Mouse (Mus musculus): ENCODE measurements at regions not wholly inside any gene's neighbourhood (a gene's known extent, or its start where the extent isn't known, plus 50 kb on each side); places are given as distances from the start of the nearest gene placed in this dataset.

DNA sequence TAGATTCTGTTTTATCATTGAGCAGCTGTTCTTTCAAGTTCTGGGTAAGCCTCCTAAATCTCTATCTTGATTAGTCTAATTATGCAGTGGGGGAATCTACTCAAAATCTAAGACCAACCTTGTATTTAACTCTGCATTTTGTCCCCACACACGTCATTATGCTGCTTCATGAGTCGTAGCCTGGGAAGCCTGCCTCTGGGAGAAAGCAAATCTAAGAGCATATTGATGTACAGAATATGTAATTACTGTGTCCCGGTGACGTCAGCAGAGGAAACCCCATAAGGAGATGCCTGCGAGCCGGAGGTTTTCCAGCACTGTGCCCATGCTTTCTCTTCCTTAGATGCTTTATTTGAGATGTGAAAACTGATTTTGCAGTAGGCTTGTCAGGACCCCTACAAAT is 161.7 kb downstream of the Rps29 start:
- Histone ChIP-seq H3K36me3 (no peaks in the 10 kb centered on the region), H3K4me1 (peaks cover 10% of the 10 kb centered on the region; the same call in 1 of the 2 replicates), H3K27ac (replicated peaks) (peak overlapping the region; percentile 40; the same call in 1 of the 2 replicates), H3K4me2 (replicated peaks) (peak overlapping the region; percentile 29; the same call in 1 of the 2 replicates), H3K9me3 (no peaks in the 10 kb centered on the region), H3K9ac (replicated peaks) (no peak overlapping the region), H3K27me3 (no peaks in the 10 kb centered on the region), H3K4me3 (no peak overlapping the region)
- 53% methylated on average over 6 of the region's 6 CpGs for WGBS
- ATAC-seq (replicated peaks): peak; percentile 81

- peak; percentile 76 for ATAC-seq (replicated peaks)
- no peaks in the 10 kb centered on the region for H3K9me3 ChIP-seq
- peak overlapping the region; percentile 39; the same call in 1 of the 2 replicates for H3K27ac ChIP-seq (replicated peaks)
- no peaks in the 10 kb centered on the region for H3K36me3 ChIP-seq
- peak overlapping the region; percentile 25 for H3K4me3 ChIP-seq
- peak overlapping the region; percentile 29 for H3K4me2 ChIP-seq (replicated peaks)
- H3K27me3 ChIP-seq: no peaks in the 10 kb centered on the region
- H3K9ac ChIP-seq (replicated peaks): no peak overlapping the region
- WGBS: 38% methylated on average over 12 of the region's 12 CpGs
- peaks cover 10% of the 10 kb centered on the region; the same call in 1 of the 2 replicates for H3K4me1 ChIP-seq
Measured at GRCm38 (mm10) chr12:68996740-68997139, 162.2 kb downstream of the Rps29 start.

DNA sequence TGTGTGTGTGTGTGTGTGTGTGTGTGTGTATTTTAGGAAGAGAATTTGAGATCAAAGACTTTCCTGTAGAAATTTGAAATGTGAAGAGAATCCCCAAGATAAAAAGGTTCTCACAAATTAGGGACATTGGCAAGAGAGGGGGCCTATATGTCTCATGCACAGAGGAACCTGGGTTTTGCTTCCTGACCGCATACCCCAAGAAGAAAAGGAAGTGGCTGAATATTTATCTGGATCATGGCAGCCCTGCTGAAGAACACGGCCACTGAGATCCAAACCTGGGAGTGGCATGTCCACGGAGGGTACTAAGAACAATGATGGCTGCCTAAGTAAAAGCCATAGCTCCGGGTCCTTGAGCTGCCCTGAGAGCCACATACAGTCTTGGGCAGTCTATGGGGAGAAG is 178.3 kb downstream of the Rps29 start:
- no peak overlapping the region for H3K27ac ChIP-seq (replicated peaks)
- H3K9ac ChIP-seq (replicated peaks): no peak overlapping the region
- no peaks in the 10 kb centered on the region for H3K9me3 ChIP-seq
- no peak overlapping the region for H3K4me2 ChIP-seq (replicated peaks)
- H3K4me1 ChIP-seq: peaks cover 2% of the 10 kb centered on the region; the same call in 1 of the 2 replicates
- no peaks in the 10 kb centered on the region for H3K27me3 ChIP-seq
- no peak overlapping the region for H3K4me3 ChIP-seq
- WGBS: 90% methylated on average over 4 of the region's 4 CpGs
- ATAC-seq (replicated peaks): no peak
- H3K36me3 ChIP-seq: no peaks in the 10 kb centered on the region

DNA sequence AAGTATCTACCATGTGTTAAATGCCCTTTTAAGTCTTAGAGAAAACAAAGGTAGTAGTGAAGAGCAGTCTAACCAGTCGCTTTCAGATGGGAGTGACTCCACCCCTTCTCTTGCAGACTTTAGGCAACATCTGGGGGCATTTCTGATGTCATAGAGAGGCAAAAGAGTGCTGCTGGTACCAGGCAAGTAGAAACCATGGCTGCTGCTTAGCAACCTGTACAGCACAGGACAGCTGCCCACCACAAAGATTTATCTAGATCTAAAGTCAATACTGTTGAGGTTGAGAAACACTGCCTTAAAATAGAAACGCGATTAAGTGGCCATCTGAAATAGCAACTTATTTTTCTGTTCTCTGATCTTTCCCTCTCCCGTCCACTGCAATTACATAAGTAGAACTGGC is 178.8 kb downstream of the Rps29 start:
- Histone ChIP-seq H3K27me3 (no peaks in the 10 kb centered on the region), H3K36me3 (no peaks in the 10 kb centered on the region), H3K4me3 (no peak overlapping the region), H3K27ac (replicated peaks) (no peak overlapping the region), H3K9ac (replicated peaks) (no peak overlapping the region), H3K4me1 (peaks cover 2% of the 10 kb centered on the region; the same call in 1 of the 2 replicates), H3K9me3 (no peaks in the 10 kb centered on the region), H3K4me2 (replicated peaks) (no peak overlapping the region)
- 78% methylated on average over 4 of the region's 4 CpGs for WGBS
- no peak for ATAC-seq (replicated peaks)

DNA sequence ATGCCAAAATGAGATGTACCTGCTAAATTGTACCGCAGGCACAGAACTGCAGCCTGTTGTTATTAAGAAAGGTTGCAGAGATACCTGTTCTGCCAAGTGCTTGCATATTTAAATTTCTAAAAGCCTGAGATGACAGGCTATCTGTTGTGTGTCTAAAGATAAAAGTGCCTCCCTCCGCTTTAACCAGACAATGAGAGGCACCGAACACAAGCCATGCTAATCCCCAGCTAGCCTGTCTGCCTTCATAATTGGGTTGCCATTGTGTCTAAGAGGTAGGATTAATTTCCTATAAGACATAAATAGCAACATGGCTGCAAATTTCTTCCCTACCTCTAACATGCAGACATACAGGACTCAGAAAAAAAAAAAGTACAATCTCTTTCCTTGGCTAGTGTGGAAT is 179.8 kb downstream of the Rps29 start:
- WGBS: 29% methylated on average over 3 of the region's 3 CpGs
- Histone ChIP-seq H3K9me3 (no peaks in the 10 kb centered on the region), H3K4me2 (replicated peaks) (no peak overlapping the region), H3K4me3 (no peak overlapping the region), H3K9ac (replicated peaks) (no peak overlapping the region), H3K4me1 (peaks cover 2% of the 10 kb centered on the region; the same call in 1 of the 2 replicates), H3K27ac (replicated peaks) (no peak overlapping the region), H3K36me3 (no peaks in the 10 kb centered on the region), H3K27me3 (no peaks in the 10 kb centered on the region)
- no peak; the same call in 1 of the 2 replicates for ATAC-seq (replicated peaks)

DNA sequence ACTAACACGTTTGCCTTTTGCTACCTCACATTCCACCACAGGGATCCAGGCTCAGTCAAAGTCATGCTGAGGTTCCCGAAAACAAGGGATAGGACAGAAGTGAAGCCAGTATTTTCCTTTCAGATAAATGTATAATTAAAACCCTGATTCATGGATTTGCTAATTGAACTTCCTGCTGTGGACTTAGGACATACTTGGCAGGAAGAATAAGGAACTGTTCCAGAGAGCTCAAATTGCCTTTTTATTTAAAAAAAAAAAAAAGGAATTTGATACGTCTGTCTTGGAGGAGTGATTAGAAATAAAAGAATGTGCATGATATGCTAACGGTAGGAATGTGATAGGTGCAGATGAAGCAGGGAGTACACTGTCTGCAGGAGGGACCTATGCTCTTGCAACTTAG is 181.7 kb downstream of the Rps29 start:
- Histone ChIP-seq H3K27ac (replicated peaks) (no peak overlapping the region), H3K9me3 (no peaks in the 10 kb centered on the region), H3K4me1 (peaks cover 2% of the 10 kb centered on the region; the same call in 1 of the 2 replicates), H3K4me2 (replicated peaks) (no peak overlapping the region), H3K9ac (replicated peaks) (no peak overlapping the region), H3K27me3 (no peaks in the 10 kb centered on the region), H3K4me3 (no peak overlapping the region), H3K36me3 (no peaks in the 10 kb centered on the region)
- 37% methylated on average over 4 of the region's 4 CpGs for WGBS
- ATAC-seq (replicated peaks): no peak

GRCm38 (mm10) chr12:68947240-68947639 is 211.7 kb downstream of the Rps29 start:
- no peaks in the 10 kb centered on the region for H3K9me3 ChIP-seq
- no peaks in the 10 kb centered on the region for H3K27me3 ChIP-seq
- 88% methylated on average over 2 of the region's 2 CpGs for WGBS
- H3K4me2 ChIP-seq (replicated peaks): no peak overlapping the region
- H3K27ac ChIP-seq (replicated peaks): no peak overlapping the region
- H3K4me1 ChIP-seq: no peaks in the 10 kb centered on the region
- ATAC-seq (replicated peaks): no peak
- H3K4me3 ChIP-seq: no peak overlapping the region
- H3K36me3 ChIP-seq: no peaks in the 10 kb centered on the region
- H3K9ac ChIP-seq (replicated peaks): no peak overlapping the region

DNA sequence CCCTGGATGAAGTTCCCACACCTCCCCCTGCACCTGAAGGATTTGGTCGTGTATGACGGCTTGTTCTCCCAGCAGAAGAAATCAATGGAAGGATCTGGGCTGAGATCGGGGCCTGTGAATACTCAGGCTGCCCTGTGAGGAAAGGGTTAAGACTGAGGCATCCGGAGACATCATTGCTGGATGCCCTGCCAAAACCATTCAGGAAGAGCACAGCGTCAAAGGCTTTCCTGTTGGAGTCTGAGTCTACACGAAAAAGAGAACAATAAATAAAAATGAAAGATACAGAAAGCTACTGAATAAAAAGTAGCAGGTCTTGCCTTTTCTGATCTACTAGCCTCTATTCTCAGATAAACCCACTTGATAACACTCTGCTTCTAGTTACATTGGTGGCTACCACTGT is 248.4 kb downstream of the Rps29 start:
- H3K4me2 ChIP-seq (replicated peaks): no peak overlapping the region

DNA sequence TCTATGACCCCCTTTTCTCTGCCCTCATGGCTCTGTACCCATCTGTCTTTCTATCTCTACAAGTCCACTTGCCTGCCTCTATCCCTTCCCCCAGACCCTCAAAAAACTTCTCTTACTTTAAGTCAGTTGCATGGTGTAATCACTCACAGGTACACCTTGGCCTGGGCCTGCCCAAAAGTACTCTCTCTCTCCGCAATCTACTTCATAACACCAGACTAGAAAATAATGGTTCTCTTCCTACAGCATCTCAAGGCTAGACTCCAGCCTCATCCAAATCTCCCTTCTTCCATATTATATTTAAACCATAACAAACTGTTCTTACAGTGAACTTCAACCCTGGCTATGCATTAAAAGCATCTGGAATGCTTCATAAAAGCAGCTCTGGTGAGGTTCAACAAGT is 254.2 kb downstream of the Rps29 start:
- Histone ChIP-seq H3K36me3 (no peaks in the 10 kb centered on the region), H3K9me3 (no peaks in the 10 kb centered on the region), H3K4me2 (replicated peaks) (no peak overlapping the region), H3K27me3 (no peaks in the 10 kb centered on the region), H3K4me1 (no peaks in the 10 kb centered on the region), H3K4me3 (no peak overlapping the region), H3K9ac (replicated peaks) (no peak overlapping the region), H3K27ac (replicated peaks) (no peak overlapping the region)
- no peak for ATAC-seq (replicated peaks)
- 100% methylated on average over 1 of the region's 1 CpGs for WGBS

More for the DNA sequence above, 248.4 kb downstream of the Rps29 start:
- no peak overlapping the region for H3K27ac ChIP-seq (replicated peaks)
- H3K9ac ChIP-seq (replicated peaks): no peak overlapping the region
- no peaks in the 10 kb centered on the region for H3K36me3 ChIP-seq
- H3K27me3 ChIP-seq: no peaks in the 10 kb centered on the region
- H3K4me1 ChIP-seq: no peaks in the 10 kb centered on the region
- no peaks in the 10 kb centered on the region for H3K9me3 ChIP-seq
- no peak overlapping the region for H3K4me3 ChIP-seq
- 33% methylated on average over 6 of the region's 6 CpGs for WGBS
- ATAC-seq (replicated peaks): no peak

- Histone ChIP-seq H3K27me3 (no peaks in the 10 kb centered on the region), H3K9me3 (no peaks in the 10 kb centered on the region), H3K4me1 (no peaks in the 10 kb centered on the region), H3K9ac (replicated peaks) (no peak overlapping the region), H3K4me3 (no peak overlapping the region), H3K27ac (replicated peaks) (no peak overlapping the region), H3K4me2 (replicated peaks) (no peak overlapping the region), H3K36me3 (no peaks in the 10 kb centered on the region)
- 76% methylated on average over 3 of the region's 3 CpGs for WGBS
- ATAC-seq (replicated peaks): no peak
Measured at GRCm38 (mm10) chr12:68889141-68889540, 269.8 kb downstream of the Rps29 start.

DNA sequence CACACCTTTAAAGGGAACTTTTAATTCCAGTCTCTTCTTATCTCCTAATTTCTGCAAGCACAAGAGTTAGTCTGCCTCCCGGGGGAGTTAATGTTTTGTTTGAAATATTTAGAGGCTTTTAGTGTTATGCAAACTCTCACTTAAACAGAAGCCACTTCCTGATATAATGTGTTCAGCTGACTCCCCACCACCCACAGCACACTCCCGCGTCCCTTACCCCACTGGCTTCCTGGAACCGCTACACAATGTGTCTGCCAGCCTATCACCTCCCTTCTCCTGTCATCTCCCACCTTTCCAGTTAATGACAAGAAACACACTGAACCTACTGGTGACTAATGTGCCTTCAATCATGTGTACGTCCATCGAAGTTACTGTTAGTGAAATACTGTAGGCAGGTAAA is 276.5 kb downstream of the Rps29 start:
- no peak for ATAC-seq (replicated peaks)
- Histone ChIP-seq H3K36me3 (no peaks in the 10 kb centered on the region), H3K9ac (replicated peaks) (no peak overlapping the region), H3K4me3 (no peak overlapping the region), H3K4me2 (replicated peaks) (no peak overlapping the region), H3K27ac (replicated peaks) (no peak overlapping the region), H3K9me3 (no peaks in the 10 kb centered on the region), H3K4me1 (no peaks in the 10 kb centered on the region), H3K27me3 (no peaks in the 10 kb centered on the region)
- whole genome bisulfite sequencing: 85% methylated on average over 6 of the region's 6 CpGs

- Histone ChIP-seq H3K9me3 (no peaks in the 10 kb centered on the region), H3K27ac (replicated peaks) (no peak overlapping the region), H3K9ac (replicated peaks) (no peak overlapping the region), H3K4me3 (no peak overlapping the region), H3K36me3 (no peaks in the 10 kb centered on the region), H3K4me1 (no peaks in the 10 kb centered on the region), H3K4me2 (replicated peaks) (no peak overlapping the region), H3K27me3 (no peaks in the 10 kb centered on the region)
- no peak for ATAC-seq (replicated peaks)
Measured at GRCm38 (mm10) chr12:68879425-68879824, 279.6 kb downstream of the Rps29 start.

DNA sequence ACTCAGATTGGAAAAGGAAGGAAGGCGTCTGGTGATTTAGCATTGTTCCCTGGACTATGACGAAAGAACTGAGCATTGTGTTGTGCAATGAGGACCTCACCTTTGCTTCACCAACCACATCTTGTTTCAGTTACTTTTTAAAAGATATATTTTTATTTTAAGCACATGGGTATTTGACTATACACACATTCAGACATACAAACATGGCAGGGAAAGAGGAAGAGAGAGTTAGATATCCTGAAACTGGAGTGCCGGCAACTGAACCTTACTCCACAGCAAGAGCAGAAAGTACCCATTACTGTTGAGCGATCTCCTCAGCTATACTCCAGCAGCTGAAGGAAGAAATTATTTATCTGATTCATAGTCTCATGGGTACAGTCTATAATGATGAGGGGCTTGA is 287.7 kb downstream of the Rps29 start:
- WGBS: 95% methylated on average over 4 of the region's 4 CpGs
- Histone ChIP-seq H3K4me2 (replicated peaks) (no peak overlapping the region), H3K4me3 (no peak overlapping the region), H3K36me3 (no peaks in the 10 kb centered on the region), H3K27ac (replicated peaks) (no peak overlapping the region), H3K27me3 (no peaks in the 10 kb centered on the region), H3K4me1 (no peaks in the 10 kb centered on the region), H3K9ac (replicated peaks) (no peak overlapping the region), H3K9me3 (no peaks in the 10 kb centered on the region)
- no peak for ATAC-seq (replicated peaks)
